Mouse (Mus musculus) mouse trophoblast stem cell (cell line): Measurements from ENCODE around the gene Smpd2.

Experiments used
- in situ Hi-C, 2 experiments: fragments of 300-500 bp; cut with MseI, MboI; formaldehyde crosslinking; loops; 2 replicates in 1 of 2; 3 replicates in 1 of 2; pipeline ENCODE4 v1.15.1; 2025

Gene Smpd2

GRCm38 (mm10) chr10:41489708-41490517 lies at the start of gene Smpd2, which contains the start of gene Ppil6:
Gene Smpd2, minus strand, starts transcription at chr10:41490369.
Gene Ppil6, plus strand, starts transcription at chr10:41490439.
- in situ Hi-C loops: no loop called here

DNA sequence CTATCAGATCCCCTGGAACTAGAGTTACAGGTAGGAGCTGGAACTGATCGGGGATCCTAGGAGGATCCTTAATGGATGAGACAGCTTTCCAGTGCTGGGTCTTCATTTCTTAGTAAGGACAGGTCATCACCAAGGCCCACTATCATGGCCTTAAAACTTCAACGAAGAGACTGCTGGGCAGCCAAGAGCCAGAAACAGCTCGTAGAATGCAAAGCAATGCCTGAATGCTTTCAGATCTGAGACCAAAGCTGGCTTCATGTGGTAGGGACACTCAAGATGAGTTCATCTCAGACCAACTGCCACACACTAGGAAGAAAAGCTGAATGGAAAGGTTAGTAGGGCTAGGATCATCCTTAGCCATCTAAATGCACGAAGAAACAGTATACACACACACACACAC lies 48.8 kb upstream of the Smpd2 start:
- in situ Hi-C loops: no loop called here

GRCm38 (mm10) chr10:41537983-41538330 lies 47.8 kb upstream of the Smpd2 start:
- in situ Hi-C loops: no loop called here

DNA sequence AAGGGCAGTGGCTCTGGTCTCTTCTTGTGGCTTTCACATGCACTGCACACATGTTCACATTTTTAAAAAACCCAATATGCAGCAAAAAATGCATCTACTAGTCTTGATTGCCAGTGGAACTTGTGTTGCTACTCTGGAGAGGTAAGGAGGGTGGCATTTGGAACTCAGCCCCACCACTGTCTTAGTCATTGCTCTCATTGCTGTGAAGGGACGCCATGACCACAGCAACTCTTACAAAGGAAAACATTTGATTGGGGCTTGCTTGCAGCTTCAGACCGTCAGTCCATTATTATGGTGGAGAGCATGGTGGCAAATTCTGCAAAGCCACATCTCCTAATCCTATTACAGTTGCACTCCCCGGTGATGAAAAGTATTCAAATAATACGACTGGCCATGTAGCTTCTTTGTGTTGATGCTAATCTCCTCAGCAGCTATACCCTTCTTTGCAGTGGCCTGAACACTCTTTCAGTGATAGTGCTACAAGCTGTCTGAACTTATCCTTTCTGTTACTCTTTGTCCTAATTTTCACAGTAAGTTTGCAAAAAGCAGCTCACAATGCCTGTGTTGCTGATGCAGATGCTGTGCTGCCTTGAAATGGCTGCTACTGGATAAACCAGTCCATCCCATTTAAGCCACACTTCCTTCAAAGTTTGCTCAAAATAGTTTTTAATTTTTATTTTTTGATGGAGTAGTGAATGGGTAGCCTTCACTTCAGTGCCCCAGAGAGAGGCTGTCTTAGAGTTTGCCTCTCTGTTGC lies 47.2 kb upstream of the Smpd2 start:
- in situ Hi-C loops: no loop called here

DNA sequence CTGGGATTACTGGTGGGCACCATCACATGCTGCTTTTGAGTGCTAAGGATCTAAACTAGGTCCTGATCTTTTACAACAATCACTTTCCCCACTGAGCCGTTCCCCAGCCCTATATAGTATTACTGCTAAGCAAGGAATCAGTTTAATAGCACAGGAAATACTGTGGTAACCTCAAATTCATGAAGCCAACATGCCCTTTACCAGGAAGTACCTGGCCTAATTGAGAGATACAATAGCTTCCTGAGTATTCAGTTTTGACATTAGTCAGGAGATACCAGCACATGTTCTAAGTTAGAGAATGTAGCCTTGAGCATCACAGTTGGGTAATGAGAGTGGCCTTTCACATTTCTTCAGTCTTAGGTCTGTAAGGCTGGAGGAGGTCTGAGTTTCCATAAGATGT lies 46.5 kb upstream of the Smpd2 start:
- in situ Hi-C loops: no loop called here

DNA sequence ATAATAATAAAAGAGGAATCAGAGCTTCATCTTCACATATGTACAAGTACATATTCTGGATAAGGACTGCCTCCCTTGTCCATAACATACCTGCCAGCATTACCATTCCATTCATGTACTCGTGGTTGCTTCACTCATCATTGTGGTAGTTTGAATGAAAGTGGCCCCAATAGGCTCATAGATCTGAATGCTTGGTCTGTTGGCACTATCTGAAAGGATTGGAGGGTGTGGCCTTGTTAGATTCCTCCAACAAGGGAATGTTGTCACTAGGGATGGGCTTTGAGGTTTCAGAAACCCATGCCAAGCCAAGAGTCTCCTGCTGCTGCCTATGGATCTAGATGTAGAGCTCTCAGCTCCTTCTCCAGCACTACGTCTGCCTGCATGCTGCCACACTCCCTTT lies 45.8 kb upstream of the Smpd2 start:
- in situ Hi-C loops: no loop called here

- in situ Hi-C loops: no loop called here
These were observed 39.8 kb upstream of the Smpd2 start for GRCm38 (mm10) chr10:41529972-41530371.

DNA sequence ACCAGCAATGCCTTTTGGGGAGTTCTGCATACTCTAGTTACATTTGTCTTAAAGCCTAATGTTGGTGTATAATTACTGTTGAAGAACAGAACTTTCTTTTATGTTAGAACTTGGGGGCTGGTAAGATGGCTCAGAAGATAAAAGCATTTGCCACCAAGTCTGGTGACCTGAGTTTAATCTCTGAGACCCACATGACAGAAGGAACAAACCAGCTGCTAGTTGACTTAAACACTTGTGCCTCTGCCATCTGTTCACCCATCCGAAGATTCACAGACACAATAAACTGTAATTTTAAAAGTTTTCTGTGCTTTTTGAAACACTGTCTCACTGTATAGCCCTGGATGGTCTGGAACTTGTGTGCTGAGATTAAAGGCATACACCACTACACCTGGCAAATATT lies 35.5 kb upstream of the Smpd2 start:
- in situ Hi-C loops: no loop called here

- in situ Hi-C loops: no loop called here
These were observed 33.2 kb upstream of the Smpd2 start for GRCm38 (mm10) chr10:41523386-41523785.

GRCm38 (mm10) chr10:41520410-41520673 lies 30.2 kb upstream of the Smpd2 start:
- in situ Hi-C loops: no loop called here

GRCm38 (mm10) chr10:41519640-41520409 lies 29.7 kb upstream of the Smpd2 start:
- in situ Hi-C loops: loop anchor here in 1 of 2 experiments (5.0 kb wide), 1 partner anchor 162 kb away; no protein-coding TSS in a partner anchor

DNA sequence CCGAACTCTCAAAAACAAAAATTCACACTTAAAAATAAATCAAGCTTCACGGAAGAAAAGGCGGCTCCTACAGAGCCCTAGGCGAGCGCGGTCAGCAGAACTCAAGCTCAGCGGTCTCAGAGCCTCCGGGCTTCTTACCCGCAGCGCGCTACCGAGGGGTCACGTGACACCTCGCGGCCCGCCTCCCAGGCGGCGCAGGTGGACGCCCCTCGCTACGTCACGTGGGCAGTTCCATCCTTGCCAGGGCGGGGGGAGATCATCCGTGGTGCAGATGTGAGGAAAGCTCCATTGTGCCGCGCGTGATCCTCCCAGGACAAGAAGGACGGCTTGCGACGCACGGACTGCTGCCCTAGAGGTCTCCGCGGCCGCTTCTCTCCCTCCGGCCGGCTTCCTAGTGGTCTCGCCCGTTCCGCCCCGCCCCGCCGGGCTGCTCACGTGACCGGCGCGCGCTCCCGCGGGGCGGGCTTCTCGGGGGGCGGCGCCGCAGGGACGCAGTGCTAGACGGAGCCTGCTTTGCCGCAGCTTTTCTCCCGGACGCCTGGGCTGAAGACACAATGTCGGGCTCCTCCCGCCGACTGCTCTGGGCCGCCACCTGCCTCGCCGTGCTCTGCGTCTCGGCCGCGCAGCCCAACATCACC lies 28.9 kb upstream of the Smpd2 start, which contains the start of gene Cd164:
Gene Cd164 (plus strand): TSS at position 434 of the 638 bp plus-strand sequence.
- in situ Hi-C loops: loop anchor here in 1 of 2 experiments (5.0 kb wide), 1 partner anchor 163 kb away; no protein-coding TSS in a partner anchor

GRCm38 (mm10) chr10:41518508-41518980 lies 28.4 kb upstream of the Smpd2 start:
- in situ Hi-C loops: loop anchor here in 1 of 2 experiments (5.0 kb wide), 1 partner anchor 164 kb away; no protein-coding TSS in a partner anchor

DNA sequence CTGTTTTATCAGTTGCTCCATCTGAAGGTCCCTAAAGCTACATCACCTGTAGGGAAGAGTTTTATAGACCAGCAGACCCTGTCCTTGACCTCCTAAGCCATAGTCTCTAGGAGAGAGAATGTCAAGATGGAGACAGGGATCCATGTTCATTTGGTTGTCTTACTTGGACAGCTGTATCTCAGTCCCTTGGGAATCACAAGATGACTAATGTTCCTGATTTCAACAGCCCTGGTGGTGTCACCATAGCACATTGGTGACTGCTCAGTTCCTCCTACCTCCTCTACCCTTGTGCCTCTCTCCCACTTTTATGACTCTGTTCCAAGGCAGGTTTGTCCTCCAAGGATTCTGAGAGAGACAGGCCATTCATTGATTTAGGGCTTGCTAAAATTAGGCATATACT lies 24.8 kb upstream of the Smpd2 start:
- in situ Hi-C loops: loop anchor here in 1 of 2 experiments (5.0 kb wide), 1 partner anchor 167 kb away; no protein-coding TSS in a partner anchor

DNA sequence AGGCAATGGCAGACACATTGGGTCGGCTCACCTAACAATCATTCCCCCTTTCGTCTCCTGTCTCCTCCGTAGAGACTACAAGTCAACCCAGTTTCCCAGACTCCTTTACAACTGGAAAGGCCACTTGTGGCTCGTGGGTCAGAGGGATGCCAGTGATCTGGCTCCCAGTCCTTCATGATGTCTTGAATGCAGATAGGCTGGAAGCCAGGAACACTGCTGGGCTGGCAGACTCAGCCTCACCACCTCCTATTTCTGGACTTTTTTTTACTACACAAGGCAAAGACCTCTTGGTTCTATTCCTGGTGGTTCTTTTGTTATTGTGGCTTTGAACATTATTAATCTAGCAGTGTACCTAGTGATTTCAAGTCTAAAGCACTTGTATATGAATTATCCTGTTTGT lies 24.1 kb upstream of the Smpd2 start:
- in situ Hi-C loops: no loop called here

DNA sequence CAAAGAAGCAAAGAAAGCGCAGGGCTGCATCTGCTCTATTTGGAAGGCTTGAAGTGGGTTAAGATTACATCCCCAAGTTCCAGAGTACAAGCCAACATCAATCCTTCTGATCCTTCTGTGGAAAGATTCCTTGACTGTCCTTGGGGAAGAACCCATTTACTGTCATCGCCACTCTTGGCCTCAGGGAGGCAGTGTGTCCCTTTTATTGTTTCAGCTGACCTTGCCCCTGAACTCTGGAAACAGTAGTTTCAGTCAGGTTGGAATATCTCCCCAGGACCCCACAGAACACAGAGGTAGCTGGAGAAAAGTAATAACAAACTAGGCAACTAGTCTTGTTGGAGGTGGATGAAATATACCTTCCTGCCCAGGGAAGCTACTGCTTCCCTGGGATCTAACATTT lies 19.0 kb upstream of the Smpd2 start:
- in situ Hi-C loops: loop anchor here (5.0 to 10.0 kb wide), 3 partner anchors 74 to 204 kb away; partner anchors contain the start of genes Ak9 (in 2 of the 2) and Fig4 (in 2 of the 2)

DNA sequence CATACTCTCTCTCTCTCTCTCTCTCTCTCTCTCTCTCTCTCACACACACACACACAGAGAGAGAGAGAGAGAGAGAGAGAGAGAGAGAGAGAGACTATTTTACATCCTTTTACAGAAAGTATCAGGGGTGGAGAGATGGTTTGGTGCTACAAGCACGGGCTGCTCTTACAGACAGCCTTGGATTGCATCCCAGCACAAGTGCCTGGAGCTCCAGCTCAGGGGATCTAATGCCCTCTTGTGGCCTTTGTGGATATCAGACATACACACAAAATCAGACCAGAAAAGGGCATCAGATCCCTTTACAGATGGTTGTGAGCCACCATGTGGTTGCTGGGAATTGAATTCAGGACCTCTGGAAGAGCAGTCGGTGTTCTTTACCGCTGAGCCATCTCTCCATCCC lies 15.3 kb upstream of the Smpd2 start:
- in situ Hi-C loops: loop anchor here (5.0 to 10.0 kb wide), 3 partner anchors 71 to 201 kb away; partner anchors contain the start of genes Ak9 (in 2 of the 2) and Fig4 (in 2 of the 2)

- in situ Hi-C loops: loop anchor here (5.0 to 10.0 kb wide), 3 partner anchors 70 to 200 kb away; partner anchors contain the start of genes Ak9 (in 2 of the 2) and Fig4 (in 2 of the 2)
These were observed 14.8 kb upstream of the Smpd2 start for GRCm38 (mm10) chr10:41504996-41505395.

- in situ Hi-C loops: loop anchor here (10.0 kb wide), 2 partner anchors 66 to 196 kb away; partner anchors contain the start of genes Ak9 (in 2 of the 2) and Fig4 (in 2 of the 2)
These were observed 10.8 kb upstream of the Smpd2 start for GRCm38 (mm10) chr10:41500941-41501340.

DNA sequence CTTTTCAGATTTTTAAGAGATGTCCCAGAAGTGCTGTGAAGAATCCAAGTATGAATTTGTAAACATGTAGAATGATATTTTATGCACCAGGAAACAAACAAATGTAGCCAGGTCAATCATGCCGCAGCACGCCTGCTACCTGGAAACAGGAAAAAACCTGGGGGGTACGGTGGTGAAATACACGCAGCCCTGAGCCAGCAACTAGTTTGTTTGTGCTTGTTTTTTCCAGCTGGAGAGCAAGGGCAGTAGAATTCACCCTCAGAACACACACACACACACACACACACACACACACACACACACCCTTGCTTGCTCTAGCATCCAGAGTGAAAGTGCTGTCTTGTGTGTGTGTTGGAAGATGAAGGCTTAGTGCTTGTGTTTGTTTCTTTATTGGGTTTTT lies 942 bp upstream of the Smpd2 start:
- in situ Hi-C loops: no loop called here

DNA sequence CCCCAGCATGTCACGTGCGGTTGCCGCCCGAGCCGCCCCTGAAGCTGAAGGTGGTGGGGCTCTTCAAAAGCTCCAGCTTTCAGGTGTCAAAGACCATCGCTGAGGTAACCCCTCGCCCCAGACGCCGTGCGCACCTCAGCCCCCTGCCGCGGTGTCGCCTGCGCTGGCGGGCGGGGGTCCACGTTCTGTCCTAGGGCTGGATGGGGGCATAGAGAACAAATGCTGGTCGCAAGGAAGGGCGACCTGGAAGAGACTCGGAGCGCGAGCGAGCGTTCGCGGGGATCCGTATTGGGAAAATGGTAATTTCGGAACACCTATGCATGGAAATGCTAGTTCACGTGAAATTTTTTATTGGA lies 327 bp upstream of the Smpd2 start:
- in situ Hi-C loops: no loop called here
